Mouse (Mus musculus): ENCODE data around the gene Enox1. TPM values are rescaled to one million over a fixed set of nuclear protein-coding genes. Genes with fewer than 3 reads are reported as not detected.

Gene Enox1
- total RNA-seq, 2 experiments from 2014 or later = 0.48 to 1.1 TPM

- no peak overlapping the region for H3K4me3 ChIP-seq
- intact Hi-C loops (cut with DNase I) = no loop called here
- DNase-seq = no peak
- H3K27ac ChIP-seq = no peak overlapping the region
- TF ChIP-seq CTCF (IDR thresholded peaks at IDR 0.05) = no peak
These were observed 214.0 kb downstream of the Enox1 start for GRCm38 (mm10) chr14:77370521-77370920.

GRCm38 (mm10) chr14:77371977-77372376 is 215.4 kb downstream of the Enox1 start:
- no peak overlapping the region for H3K4me3 ChIP-seq
- H3K27ac ChIP-seq = no peak overlapping the region
- intact Hi-C loops (cut with DNase I) = no loop called here
- DNase-seq = no peak
- no peak for TF ChIP-seq CTCF (IDR thresholded peaks at IDR 0.05)

GRCm38 (mm10) chr14:77373119-77373518 is 216.6 kb downstream of the Enox1 start:
- no peak overlapping the region for H3K4me3 ChIP-seq
- intact Hi-C loops (cut with DNase I) = no loop called here
- no peak overlapping the region for H3K27ac ChIP-seq
- DNase-seq = no peak
- TF ChIP-seq CTCF (IDR thresholded peaks at IDR 0.05) = peak; percentile 18; the same call in 1 of the 2 replicates

GRCm38 (mm10) chr14:77375054-77375453 is 218.5 kb downstream of the Enox1 start:
- H3K4me3 ChIP-seq = no peak overlapping the region
- no peak for TF ChIP-seq CTCF (IDR thresholded peaks at IDR 0.05)
- intact Hi-C loops (cut with DNase I) = no loop called here
- H3K27ac ChIP-seq = no peak overlapping the region
- peak; percentile 34 for DNase-seq

- peak; percentile 49 for DNase-seq
- intact Hi-C loops (cut with DNase I) = no loop called here
These were observed 219.1 kb downstream of the Enox1 start for GRCm38 (mm10) chr14:77375618-77376017.

GRCm38 (mm10) chr14:77376731-77377130 is 220.2 kb downstream of the Enox1 start:
- Histone ChIP-seq H3K27ac (no peak overlapping the region), H3K4me3 (no peak overlapping the region)
- intact Hi-C loops (cut with DNase I) = no loop called here
- TF ChIP-seq CTCF (IDR thresholded peaks at IDR 0.05) = no peak
- DNase-seq = no peak

More at GRCm38 (mm10) chr14:77375618-77376017, 219.1 kb downstream of the Enox1 start:
- peak overlapping the region; percentile 34 for H3K4me3 ChIP-seq
- no peak for TF ChIP-seq CTCF (IDR thresholded peaks at IDR 0.05)
- no peak overlapping the region for H3K27ac ChIP-seq

GRCm38 (mm10) chr14:77377439-77377838 is 220.9 kb downstream of the Enox1 start:
- Histone ChIP-seq H3K4me3 (no peak overlapping the region), H3K27ac (no peak overlapping the region)
- intact Hi-C loops (cut with DNase I) = no loop called here
- no peak for DNase-seq
- no peak for TF ChIP-seq CTCF (IDR thresholded peaks at IDR 0.05)

GRCm38 (mm10) chr14:77377873-77378272 is 221.3 kb downstream of the Enox1 start:
- DNase-seq = no peak
- no peak overlapping the region for H3K4me3 ChIP-seq
- no peak for TF ChIP-seq CTCF (IDR thresholded peaks at IDR 0.05)
- H3K27ac ChIP-seq = no peak overlapping the region
- intact Hi-C loops (cut with DNase I) = no loop called here

- no peak for TF ChIP-seq CTCF (IDR thresholded peaks at IDR 0.05)
- DNase-seq = no peak
- intact Hi-C loops (cut with DNase I) = no loop called here
- Histone ChIP-seq H3K4me3 (no peak overlapping the region), H3K27ac (no peak overlapping the region)
These were observed 225.0 kb downstream of the Enox1 start for GRCm38 (mm10) chr14:77381532-77381931.

GRCm38 (mm10) chr14:77385621-77386020 is 229.1 kb downstream of the Enox1 start:
- DNase-seq = no peak
- intact Hi-C loops (cut with DNase I) = no loop called here
- TF ChIP-seq CTCF (IDR thresholded peaks at IDR 0.05) = no peak
- H3K4me3 ChIP-seq = no peak overlapping the region
- no peak overlapping the region for H3K27ac ChIP-seq

- Histone ChIP-seq H3K27ac (no peak overlapping the region), H3K4me3 (no peak overlapping the region)
- DNase-seq = no peak
- no peak for TF ChIP-seq CTCF (IDR thresholded peaks at IDR 0.05)
- intact Hi-C loops (cut with DNase I) = no loop called here
These were observed 231.3 kb downstream of the Enox1 start for GRCm38 (mm10) chr14:77387877-77388276.

GRCm38 (mm10) chr14:77389276-77389675 is 232.7 kb downstream of the Enox1 start:
- Histone ChIP-seq H3K4me3 (no peak overlapping the region), H3K27ac (no peak overlapping the region)
- TF ChIP-seq CTCF (IDR thresholded peaks at IDR 0.05) = no peak
- DNase-seq = no peak
- intact Hi-C loops (cut with DNase I) = no loop called here

- no peak for DNase-seq
- intact Hi-C loops (cut with DNase I) = no loop called here
- Histone ChIP-seq H3K27ac (no peak overlapping the region), H3K4me3 (no peak overlapping the region)
- TF ChIP-seq CTCF (IDR thresholded peaks at IDR 0.05) = no peak
These were observed 235.9 kb downstream of the Enox1 start for GRCm38 (mm10) chr14:77392476-77392875.

- Histone ChIP-seq H3K27ac (no peak overlapping the region), H3K4me3 (no peak overlapping the region)
- no peak for TF ChIP-seq CTCF (IDR thresholded peaks at IDR 0.05)
- DNase-seq = no peak
- intact Hi-C loops (cut with DNase I) = no loop called here
These were observed 249.9 kb downstream of the Enox1 start for GRCm38 (mm10) chr14:77406241-77407114.

Data from gastrocnemius, adult 2 months (tissue).